21 mouse cellular contexts compared by ENCODE assay signal in the genomic region with DNA sequence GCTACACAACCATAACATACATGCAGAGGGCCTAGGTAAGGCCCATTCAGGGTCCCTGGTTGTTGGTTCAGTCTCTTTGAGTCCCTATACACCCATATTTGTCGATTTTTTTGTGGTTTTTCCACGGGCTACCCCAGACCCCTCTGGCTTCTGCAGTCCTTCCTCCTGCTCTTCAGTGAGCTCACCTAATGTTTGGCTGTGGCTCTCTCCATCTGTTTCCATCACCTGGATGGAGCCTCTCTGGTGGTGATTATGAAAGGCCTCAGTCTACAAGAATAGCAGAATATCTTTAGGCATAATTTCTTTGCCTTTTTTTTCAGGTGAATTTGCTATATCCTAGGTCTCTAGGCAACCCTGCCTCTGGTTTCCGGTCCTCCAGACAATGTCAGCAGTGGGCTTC.
DNase-seq lines count a peak whose midpoint lies in the region; ATAC-seq lines count a peak whose summit lies in the region.
"Had no signal": no experiment of that assay in that cellular context is flagged by ENCODE, and none has a peak within 500 bp of the region (broad histone marks: within the 10 kb centered on the region; RNA-seq: fewer than 3 reads in every experiment).

No protein-coding gene starts in this region.

- DNase-seq in heart, adult 11 months = peak; percentile 11
- DNase-seq in cerebellum, adult 11 months = peak; percentile 14
- peak; percentile 30 for DNase-seq in cerebellum, adult 8-10 months
- DNase-seq in cerebellum, postnatal 36 days = peak; percentile 29 to 44
- DNase-seq: adrenal gland, postnatal 10 days; embryo, embryonic 11 days; gastrocnemius, postnatal 14 days; heart, postnatal 36 days; kidney, adult 9 months had no signal

- no peak for ATAC-seq in heart, embryonic 11.5 days (replicated peaks; ENCODE audit: insufficient number of reproducible peaks, low FRiP score, low TSS enrichment)
- ATAC-seq in CD4-positive, CD25-positive, alpha-beta regulatory T cell, adult 4 months = no peak
- no peak for ATAC-seq in megakaryocyte, adult 5-6 weeks (ENCODE audit: poor library complexity, severe bottlenecking)
- ATAC-seq: forebrain, embryonic 14.5 days; hindbrain, embryonic 16.5 days; inflammation-experienced regulatory T-cells, adult 6 months; intestine, postnatal 0 days had no signal

- 85% methylated on average over 3 of the region's 3 CpGs for WGBS in heart, embryonic 11.5 days (ENCODE audit: insufficient replicate concordance)

- H3K9ac ChIP-seq in heart, embryonic 11.5 days (ENCODE audit: low read depth, low read length) = no peak overlapping the region
- H3K9ac ChIP-seq: embryonic facial prominence, embryonic 15.5 days; heart, embryonic 13.5 days had no signal

- no peaks in the 10 kb centered on the region for H3K36me3 ChIP-seq in heart, embryonic 11.5 days (ENCODE audit: control insufficient read depth, insufficient read depth, low read length)
- H3K36me3 ChIP-seq: embryonic facial prominence, embryonic 15.5 days; forebrain, embryonic 10.5 days; G1E; heart, embryonic 13.5 days had no signal

- no peak overlapping the region for H3K4me3 ChIP-seq in heart, embryonic 11.5 days (ENCODE audit: low read depth, low read length)
- H3K4me3 ChIP-seq: embryonic facial prominence, embryonic 15.5 days; erythroblast, embryonic 14.5 days; forebrain, embryonic 10.5 days; heart, embryonic 13.5 days had no signal

- H3K9me3 ChIP-seq in heart, embryonic 11.5 days (replicated peaks; ENCODE audit: control insufficient read depth, low read length) = no peaks in the 10 kb centered on the region
- H3K9me3 ChIP-seq: embryonic facial prominence, embryonic 15.5 days; forebrain, embryonic 10.5 days; heart, embryonic 13.5 days had no signal

- no peak overlapping the region for H3K4me2 ChIP-seq in heart, embryonic 11.5 days
- H3K4me2 ChIP-seq: embryonic facial prominence, embryonic 15.5 days; heart, embryonic 13.5 days had no signal

- no peak overlapping the region for H3K27ac ChIP-seq in heart, embryonic 11.5 days (ENCODE audit: low read depth, low read length)
- H3K27ac ChIP-seq: embryonic facial prominence, embryonic 15.5 days; forebrain, embryonic 10.5 days; heart, embryonic 13.5 days had no signal

- H3K4me1 ChIP-seq in heart, embryonic 11.5 days (ENCODE audit: control insufficient read depth, insufficient read depth, low read length) = peaks cover 12% of the 10 kb centered on the region; the same call in 1 of the 2 replicates

- no peaks in the 10 kb centered on the region for H3K27me3 ChIP-seq in heart, embryonic 11.5 days (ENCODE audit: control insufficient read depth, insufficient read depth, low read length)
- H3K27me3 ChIP-seq: embryonic facial prominence, embryonic 15.5 days; heart, embryonic 13.5 days had no signal
